Mouse (Mus musculus) lung, postnatal 0 days (tissue): Measurements from ENCODE around the gene Gpr137.

Source experiments
- CTCF ChIP-seq: IDR thresholded peaks from 2 replicates; pipeline ENCODE4 v1.5.1; 2016; ENCODE audit warnings: antibody characterized with exemption, mild to moderate bottlenecking
- EP300 ChIP-seq: IDR thresholded peaks from 2 replicates; pipeline ENCODE4 v1.6.1; 2016; ENCODE audit warnings: antibody characterized with exemption, mild to moderate bottlenecking, control low read depth

- TF ChIP-seq CTCF (no peak), EP300 (no peak)
These were observed 2.9 kb downstream of the Gpr137 start for GRCm38 (mm10) chr19:6939106-6940002.
